Mouse (Mus musculus) cerebellum, adult 2 months (tissue): ENCODE results near the gene Ift46.

Experiments
- CTCF ChIP-seq: fragments of 200-500 bp; IDR thresholded peaks from 2 replicates; pipeline ENCODE4 v1.5.1; 2011; ENCODE audit warnings: low read depth, mild to moderate bottlenecking, control low read depth, low read length, moderate library complexity, borderline replicate concordance; ENCODE audit not compliant: insufficient read depth
- POLR2A ChIP-seq: fragments of 200-500 bp; IDR thresholded peaks from 2 replicates; pipeline ENCODE4 v1.6.1; 2011; ENCODE audit warnings: low read length, control low read depth, borderline replicate concordance; ENCODE audit not compliant: insufficient read depth

DNA sequence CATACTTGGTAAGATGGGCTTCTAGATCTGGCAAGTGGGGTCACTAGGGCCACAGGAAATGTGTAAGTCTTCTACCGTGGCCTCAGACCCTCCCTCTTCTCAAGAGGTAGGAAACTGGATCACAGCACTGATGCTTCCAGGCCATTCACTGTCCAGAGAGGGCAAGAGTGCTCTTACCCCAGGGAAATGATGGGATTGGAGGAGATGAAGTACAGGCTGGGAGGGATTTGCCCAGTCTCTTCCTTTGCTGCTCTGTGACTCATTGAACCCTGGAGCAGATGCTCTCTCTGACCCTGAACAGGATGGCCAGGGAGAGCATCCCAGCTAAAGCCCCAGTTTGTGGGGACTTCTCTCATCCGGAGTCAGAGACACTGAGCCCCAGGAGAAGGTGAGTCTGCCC lies 43.0 kb upstream of the Ift46 start:
- no peak for TF ChIP-seq POLR2A
- no peak for TF ChIP-seq CTCF
